Comparison of ENCODE assay signal across 19 mouse cellular contexts in the genomic region with DNA sequence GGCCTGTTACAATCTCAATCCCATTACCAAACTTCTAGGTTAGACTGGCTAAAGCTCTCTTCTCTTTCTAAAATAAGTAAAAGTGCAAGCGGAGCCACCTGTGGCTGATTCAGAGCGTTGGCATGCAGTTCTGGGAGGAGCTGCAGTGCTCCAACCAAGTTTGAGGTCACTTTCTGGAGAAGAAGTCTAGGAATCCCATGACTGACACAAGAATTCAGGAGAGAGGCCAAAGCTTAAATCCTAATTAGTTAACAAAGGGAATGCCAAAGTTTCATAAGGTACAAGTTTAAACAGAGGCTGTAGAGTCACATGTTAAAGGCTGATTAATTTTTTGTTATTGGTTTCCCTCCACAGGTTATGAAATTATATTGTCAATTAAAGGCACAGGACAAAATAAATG.
DNase-seq lines count a peak whose midpoint lies in the region; ATAC-seq and TF ChIP-seq lines count a peak whose summit lies in the region.
"Had no signal": no experiment of that assay in that cellular context is flagged by ENCODE, and none has a peak within 500 bp of the region (broad histone marks: within the 10 kb centered on the region; RNA-seq: fewer than 3 reads in every experiment).

No protein-coding gene starts in this region.

- no peak overlapping the region for H3K27ac ChIP-seq in gastrocnemius, adult 2 months
- H3K27ac ChIP-seq in kidney, embryonic 16.5 days (ENCODE audit: low read length) = no peak overlapping the region
- no peak overlapping the region for H3K27ac ChIP-seq in cerebellum, adult 2 months (ENCODE audit: insufficient read depth, low read length)
- H3K27ac ChIP-seq: heart, embryonic 13.5 days; hindbrain, embryonic 10.5 days; limb, embryonic 13.5 days; liver, embryonic 15.5 days; macrophage had no signal

- H3K9ac ChIP-seq in kidney, embryonic 16.5 days (replicated peaks; ENCODE audit: low read length) = no peak overlapping the region
- H3K9ac ChIP-seq: heart, embryonic 13.5 days; limb, embryonic 13.5 days; liver, embryonic 15.5 days had no signal

- H3K4me1 ChIP-seq in kidney, embryonic 16.5 days (ENCODE audit: insufficient read depth, low read length) = no peaks in the 10 kb centered on the region
- no peaks in the 10 kb centered on the region for H3K4me1 ChIP-seq in cerebellum, adult 2 months (ENCODE audit: control insufficient read depth, insufficient read depth, low read length)
- H3K4me1 ChIP-seq: heart, embryonic 13.5 days; limb, embryonic 13.5 days; liver, embryonic 15.5 days had no signal

- H3K27me3 ChIP-seq in kidney, embryonic 16.5 days (ENCODE audit: insufficient read depth, low read length) = no peaks in the 10 kb centered on the region
- no peaks in the 10 kb centered on the region for H3K27me3 ChIP-seq in cerebellum, adult 2 months (ENCODE audit: control insufficient read depth, insufficient read depth, low read length)
- H3K27me3 ChIP-seq: heart, embryonic 13.5 days; limb, embryonic 13.5 days; liver, embryonic 15.5 days had no signal

- H3K4me3 ChIP-seq in gastrocnemius, adult 2 months = no peak overlapping the region
- H3K4me3 ChIP-seq in kidney, embryonic 16.5 days (ENCODE audit: low read length) = no peak overlapping the region
- H3K4me3 ChIP-seq in cerebellum, adult 2 months (replicated peaks; ENCODE audit: insufficient read depth, low read depth, low read length) = no peak overlapping the region
- H3K4me3 ChIP-seq: erythroblast, embryonic 14.5 days; heart, embryonic 13.5 days; hindbrain, embryonic 10.5 days; limb, embryonic 13.5 days; liver, embryonic 15.5 days had no signal

- ATAC-seq in kidney, embryonic 16.5 days (ENCODE audit: low FRiP score, low TSS enrichment) = no peak
- ATAC-seq: forebrain, embryonic 16.5 days had no signal

- peak; percentile 17 for DNase-seq in gastrocnemius, adult 2 months
- no peak for DNase-seq in gastrocnemius, postnatal 14 days
- DNase-seq in kidney, adult 9 months = peak; percentile 66
- DNase-seq in urinary bladder, postnatal 36 days (ENCODE audit: low spot score in 2 of 2) = peak; percentile 5 to 13
- DNase-seq in urinary bladder, adult 2 months (ENCODE audit: low spot score) = no peak
- DNase-seq in cerebellum, adult 2 months = no peak
- no peak for DNase-seq in adrenal gland, adult (ENCODE audit: inconsistent age in 2 of 2, low spot score in 1 of 2)
- DNase-seq: cerebellum, postnatal 14 days; right cerebral cortex, postnatal 25 days; thymus, postnatal 14 days had no signal

- WGBS in kidney, embryonic 16.5 days = 69% methylated on average over 2 of the region's 2 CpGs
- WGBS in cerebellum, adult 2 months = 63% methylated on average over 2 of the region's 2 CpGs

- H3K36me3 ChIP-seq in kidney, embryonic 16.5 days (ENCODE audit: insufficient read depth, low read length) = no peaks in the 10 kb centered on the region
- H3K36me3 ChIP-seq: heart, embryonic 13.5 days; hindbrain, embryonic 10.5 days; limb, embryonic 13.5 days; liver, embryonic 15.5 days had no signal

- H3K9me3 ChIP-seq in kidney, embryonic 16.5 days (ENCODE audit: low read length) = no peaks in the 10 kb centered on the region
- H3K9me3 ChIP-seq: heart, embryonic 13.5 days; hindbrain, embryonic 10.5 days; limb, embryonic 13.5 days; liver, embryonic 15.5 days had no signal

- intact Hi-C loops in gastrocnemius, adult 2 months (cut with DNase I) = no loop called here
- intact Hi-C loops in gastrocnemius, postnatal 14 days (cut with DNase I; ENCODE audit: low total_unique reads) = no loop called here

- no peak for TF ChIP-seq CTCF in gastrocnemius, adult 2 months (IDR thresholded peaks at IDR 0.05)
- TF ChIP-seq CTCF in cerebellum, adult 2 months (IDR thresholded peaks at IDR 0.05; ENCODE audit: borderline replicate concordance, insufficient read depth, low read depth, low read length) = no peak

- no peak for TF ChIP-seq POLR2A in cerebellum, adult 2 months (IDR thresholded peaks at IDR 0.05; ENCODE audit: borderline replicate concordance, insufficient read depth, low read length)

- H3K4me2 ChIP-seq in kidney, embryonic 16.5 days (replicated peaks; ENCODE audit: low read depth, low read length) = no peak overlapping the region
- H3K4me2 ChIP-seq: heart, embryonic 13.5 days; limb, embryonic 13.5 days; liver, embryonic 15.5 days; midbrain, embryonic 11.5 days had no signal

Comparison
In these comparisons a context has a peak if more than half of its experiments do, and no peak if none do; other contexts are left out.
1. DNase-seq: peak in gastrocnemius, adult 2 months (single experiment), kidney, adult 9 months (single experiment) and urinary bladder, postnatal 36 days (2 of 2); none in gastrocnemius, postnatal 14 days (single experiment), urinary bladder, adult 2 months (single experiment), cerebellum, adult 2 months (0 of 2) and adrenal gland, adult (0 of 2).